Mouse (Mus musculus) olfactory bulb, adult 2 months (tissue): ENCODE measurements around the gene Gng3.

Experiments used
- CTCF ChIP-seq: fragments of 200-500 bp; IDR thresholded peaks from 2 replicates; pipeline ENCODE4 v1.5.1; 2012; ENCODE audit warnings: low read depth, mild to moderate bottlenecking, low read length, moderate library complexity; ENCODE audit not compliant: insufficient read depth
- POLR2A ChIP-seq: fragments of 200-500 bp; IDR thresholded peaks from 2 replicates; pipeline ENCODE4 v1.6.1; 2012; ENCODE audit warnings: mild to moderate bottlenecking, low read depth, low read length, moderate library complexity; ENCODE audit not compliant: insufficient read depth

- TF ChIP-seq CTCF (no peak), POLR2A (no peak)
Observed at GRCm38 (mm10) chr19:8875031-8875430, 36.0 kb upstream of the Gng3 start.
